ENCODE assay signal across 17 mouse cellular contexts in the genomic region with DNA sequence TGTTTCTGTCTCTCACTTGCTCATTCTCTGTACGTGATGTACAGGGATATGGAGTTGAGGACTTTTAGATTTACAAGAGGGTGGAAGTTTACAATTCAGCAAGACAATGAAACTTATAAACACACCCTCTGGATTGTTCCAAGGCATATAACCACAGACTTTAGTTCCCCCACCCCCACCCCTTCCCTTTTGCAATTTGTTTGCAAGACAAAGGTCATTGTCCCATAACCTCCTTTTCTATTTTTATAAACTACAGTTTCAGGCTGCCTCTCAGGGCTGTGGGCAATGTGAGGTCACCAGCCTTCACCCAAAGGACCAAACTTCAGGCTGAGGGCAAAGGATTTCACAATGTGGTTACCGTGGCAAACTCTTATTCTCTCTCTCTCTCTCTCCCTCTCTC. TPM values are rescaled to one million over a fixed set of nuclear protein-coding genes. Genes with fewer than 3 reads are reported as not detected.
DNase-seq lines count a peak whose midpoint lies in the region; ATAC-seq and TF ChIP-seq lines count a peak whose summit lies in the region.
"Had no signal": no experiment of that assay in that cellular context is flagged by ENCODE, and none has a peak within 500 bp of the region (broad histone marks: within the 10 kb centered on the region; RNA-seq: fewer than 3 reads in every experiment).

No protein-coding gene starts in this region.

- WGBS in liver, embryonic 13.5 days (ENCODE audit: insufficient replicate concordance): 15% methylated on average over 2 of the region's 2 CpGs
- 35% methylated on average over 2 of the region's 2 CpGs for WGBS in intestine, postnatal 0 days

- H3K4me2 ChIP-seq in liver, embryonic 13.5 days: no peak overlapping the region
- no peak overlapping the region for H3K4me2 ChIP-seq in intestine, postnatal 0 days (replicated peaks; ENCODE audit: low read depth)
- H3K4me2 ChIP-seq: embryonic facial prominence, embryonic 13.5 days had no signal

- no peak for TF ChIP-seq CTCF in intestine, postnatal 0 days (IDR thresholded peaks at IDR 0.05; ENCODE audit: low read depth)

- no peaks in the 10 kb centered on the region; the same call in 1 of the 2 replicates for H3K4me1 ChIP-seq in liver, embryonic 13.5 days (replicated peaks)
- H3K4me1 ChIP-seq in intestine, postnatal 0 days (replicated peaks; ENCODE audit: control insufficient read depth, insufficient read depth, low read length): no peaks in the 10 kb centered on the region
- H3K4me1 ChIP-seq: embryonic facial prominence, embryonic 13.5 days had no signal

- ATAC-seq in liver, embryonic 13.5 days (ENCODE audit: low read depth): 0 out of 2 replicates have a peak, but pooled peaks have one; percentile 31
- no peak for ATAC-seq in intestine, postnatal 0 days
- ATAC-seq: hindbrain, postnatal 0 days had no signal

- no peak overlapping the region for H3K27ac ChIP-seq in liver, embryonic 13.5 days
- H3K27ac ChIP-seq in intestine, postnatal 0 days (ENCODE audit: low read depth, low read length): no peak overlapping the region
- H3K27ac ChIP-seq: embryonic facial prominence, embryonic 13.5 days; hindbrain, postnatal 0 days had no signal

- DNase-seq in adrenal gland, adult 8-10 months: peak; percentile 38
- no peak for DNase-seq in adrenal gland, postnatal 4 days (ENCODE audit: low spot score in 2 of 2)
- DNase-seq in 416B (ENCODE audit: low read depth): peak; percentile 73
- DNase-seq in liver, embryonic 13.5 days: no peak
- DNase-seq in lung, postnatal 25 days (ENCODE audit: low spot score): peak; percentile 64
- no peak for DNase-seq in ovary, postnatal 14 days (ENCODE audit: low spot score)
- DNase-seq in testis, postnatal 14 days (ENCODE audit: low spot score): no peak
- DNase-seq: cerebellum, postnatal 10 days; heart, adult 18-20 months; heart, postnatal 14 days had no signal

- H3K36me3 ChIP-seq in liver, embryonic 13.5 days: no peaks in the 10 kb centered on the region
- no peaks in the 10 kb centered on the region; the same call in 1 of the 2 replicates for H3K36me3 ChIP-seq in intestine, postnatal 0 days (ENCODE audit: control insufficient read depth, insufficient read depth)
- H3K36me3 ChIP-seq: embryonic facial prominence, embryonic 13.5 days had no signal

- H3K9ac ChIP-seq in liver, embryonic 13.5 days: no peak overlapping the region
- no peak overlapping the region for H3K9ac ChIP-seq in intestine, postnatal 0 days (ENCODE audit: low read depth, low read length)
- H3K9ac ChIP-seq: embryonic facial prominence, embryonic 13.5 days had no signal

- no peaks in the 10 kb centered on the region for H3K9me3 ChIP-seq in liver, embryonic 13.5 days (replicated peaks)
- no peaks in the 10 kb centered on the region for H3K9me3 ChIP-seq in intestine, postnatal 0 days (ENCODE audit: control insufficient read depth)
- H3K9me3 ChIP-seq: embryonic facial prominence, embryonic 13.5 days had no signal

- no peaks in the 10 kb centered on the region for H3K27me3 ChIP-seq in liver, embryonic 13.5 days
- H3K27me3 ChIP-seq in intestine, postnatal 0 days (replicated peaks; ENCODE audit: control insufficient read depth, insufficient read depth, low read length): no peaks in the 10 kb centered on the region
- H3K27me3 ChIP-seq: embryonic facial prominence, embryonic 13.5 days had no signal

- H3K4me3 ChIP-seq in liver, embryonic 13.5 days (replicated peaks): no peak overlapping the region
- H3K4me3 ChIP-seq in intestine, postnatal 0 days (ENCODE audit: low read depth, low read length): no peak overlapping the region
- H3K4me3 ChIP-seq: embryonic facial prominence, embryonic 13.5 days had no signal

RNA-seq across cellular contexts. Expression of gene Ace3, which starts 4.2 kb away (rescaled TPM):
- not detected for total RNA-seq in adrenal gland, adult 8-10 months (2022)
- total RNA-seq in adrenal gland, postnatal 4 days (2021): not detected
- not detected in 2 replicates for polyA plus RNA-seq in liver, embryonic 13.5 days (2015; fragmentation: Nextera tagmentation; extraction: Ambion mirVana)
- not detected in 2 replicates for polyA plus RNA-seq in intestine, postnatal 0 days (2015; fragmentation: Nextera tagmentation; extraction: Ambion mirVana)
- total RNA-seq: heart, adult 18-20 months; heart, postnatal 14 days; hindbrain, postnatal 0 days; left cerebral cortex, postnatal 25 days; megakaryocyte-erythroid progenitor cell, adult 5-6 weeks had no signal
- polyA plus RNA-seq: embryonic facial prominence, embryonic 13.5 days; forebrain, embryonic 11.5 days; hindbrain, postnatal 0 days; stomach, embryonic 16.5 days had no signal

RNA-seq across cellular contexts. Expression of gene Kcnh6, which starts 17.7 kb away (rescaled TPM):
- total RNA-seq in adrenal gland, adult 8-10 months (2022): under 1 TPM; 0.31 to 0.67 (median 0.40) TPM
- total RNA-seq in adrenal gland, postnatal 4 days (2021): under 1 TPM; 0.31 to 0.92 TPM
- polyA plus RNA-seq in liver, embryonic 13.5 days (2015; fragmentation: Nextera tagmentation; extraction: Ambion mirVana): 0.03 TPM in 1 of 2 replicates, not detected in the other
- polyA plus RNA-seq in intestine, postnatal 0 days (2015; fragmentation: Nextera tagmentation; extraction: Ambion mirVana): 0.94 and 1.6 TPM in 2 replicates
- total RNA-seq: megakaryocyte-erythroid progenitor cell, adult 5-6 weeks had no signal

RNA-seq across cellular contexts. Expression of gene Ace, which starts 22.5 kb away (rescaled TPM):
- 10 to 100 TPM in 3 of 4 experiments, 1 to 10 TPM in 1; 9.4 to 22.2 (median 12.1) TPM for total RNA-seq in adrenal gland, adult 8-10 months (2022)
- 10 to 100 TPM; 12.3 to 19.9 TPM for total RNA-seq in adrenal gland, postnatal 4 days (2021)
- 0.02 and 0.05 TPM in 2 replicates for polyA plus RNA-seq in liver, embryonic 13.5 days (2015; fragmentation: Nextera tagmentation; extraction: Ambion mirVana)
- 222 and 231 TPM in 2 replicates for polyA plus RNA-seq in intestine, postnatal 0 days (2015; fragmentation: Nextera tagmentation; extraction: Ambion mirVana)

RNA-seq across cellular contexts. Expression of gene Cyb561, which starts 37.1 kb away (rescaled TPM):
- total RNA-seq in adrenal gland, adult 8-10 months (2022): 100 to 1,000 TPM; 214 to 322 (median 255) TPM
- 100 to 1,000 TPM; 189 to 197 TPM for total RNA-seq in adrenal gland, postnatal 4 days (2021)
- 1.9 TPM in 2 replicates for polyA plus RNA-seq in liver, embryonic 13.5 days (2015; fragmentation: Nextera tagmentation; extraction: Ambion mirVana)
- 48.3 and 50.3 TPM in 2 replicates for polyA plus RNA-seq in intestine, postnatal 0 days (2015; fragmentation: Nextera tagmentation; extraction: Ambion mirVana)

RNA-seq across cellular contexts. Expression of gene Dcaf7, which starts 46.4 kb away (rescaled TPM):
- total RNA-seq in adrenal gland, adult 8-10 months (2022): 10 to 100 TPM; 57.3 to 79.3 (median 70.3) TPM
- 10 to 100 TPM; 87.2 to 88.1 TPM for total RNA-seq in adrenal gland, postnatal 4 days (2021)
- polyA plus RNA-seq in liver, embryonic 13.5 days (2015; fragmentation: Nextera tagmentation; extraction: Ambion mirVana): 25.3 and 29.4 TPM in 2 replicates
- polyA plus RNA-seq in intestine, postnatal 0 days (2015; fragmentation: Nextera tagmentation; extraction: Ambion mirVana): 30.8 and 31.3 TPM in 2 replicates

Comparison
In these comparisons a context has a peak if more than half of its experiments do, and no peak if none do; other contexts are left out.
1. DNase-seq: peak in adrenal gland, adult 8-10 months (single experiment), 416B (single experiment) and lung, postnatal 25 days (single experiment); none in adrenal gland, postnatal 4 days (0 of 2), liver, embryonic 13.5 days (single experiment), ovary, postnatal 14 days (single experiment) and testis, postnatal 14 days (single experiment).